Mouse (Mus musculus): Measurements from ENCODE around the gene C2cd4c.
A peak's percentile ranks its signal among the peaks of the same experiment; 100 is the strongest.

The C2cd4c gene

GRCm38 (mm10) chr10:79613578-79614304 is at the start of gene C2cd4c:
Gene C2cd4c, minus strand, starts transcription at chr10:79614025.
- peak; percentile 48 for DNase-seq (ENCODE audit: low read depth)

GRCm38 (mm10) chr10:79661861-79662260 is 48.0 kb upstream of the C2cd4c start:
- DNase-seq (ENCODE audit: low read depth): no peak

- DNase-seq (ENCODE audit: low read depth): peak; percentile 50
Measured at GRCm38 (mm10) chr10:79660298-79660697, 46.5 kb upstream of the C2cd4c start.

- peak; percentile 43 for DNase-seq (ENCODE audit: low read depth)
Measured at GRCm38 (mm10) chr10:79658829-79659228, 45.0 kb upstream of the C2cd4c start.

GRCm38 (mm10) chr10:79654946-79655395 is 41.1 kb upstream of the C2cd4c start:
- no peak for DNase-seq (ENCODE audit: low read depth)

GRCm38 (mm10) chr10:79652789-79653188 is 39.0 kb upstream of the C2cd4c start:
- no peak for DNase-seq (ENCODE audit: low read depth)

- DNase-seq (ENCODE audit: low read depth): peak; percentile 86
Measured at GRCm38 (mm10) chr10:79649070-79649751, 35.4 kb upstream of the C2cd4c start.

GRCm38 (mm10) chr10:79645711-79646110 is 31.9 kb upstream of the C2cd4c start, which contains the start of gene Odf3l2:
Gene Odf3l2, minus strand, starts transcription at chr10:79645738.
- no peak for DNase-seq (ENCODE audit: low read depth)

- no peak for DNase-seq (ENCODE audit: low read depth)
Measured at GRCm38 (mm10) chr10:79638486-79639204, 24.8 kb upstream of the C2cd4c start.

GRCm38 (mm10) chr10:79637128-79638110 is 23.6 kb upstream of the C2cd4c start, which contains the start of gene Shc2:
Gene Shc2, minus strand, starts transcription at chr10:79637918.
- DNase-seq (ENCODE audit: low read depth): no peak

- no peak for DNase-seq (ENCODE audit: low read depth)
Measured at GRCm38 (mm10) chr10:79636287-79636686, 22.5 kb upstream of the C2cd4c start.

- no peak for DNase-seq (ENCODE audit: low read depth)
Measured at GRCm38 (mm10) chr10:79633006-79633777, 19.4 kb upstream of the C2cd4c start.

- no peak for DNase-seq (ENCODE audit: low read depth)
Measured at GRCm38 (mm10) chr10:79631432-79631831, 17.6 kb upstream of the C2cd4c start.

- DNase-seq (ENCODE audit: low read depth): no peak
Measured at GRCm38 (mm10) chr10:79628377-79628776, 14.6 kb upstream of the C2cd4c start.

GRCm38 (mm10) chr10:79626156-79626555 is 12.3 kb upstream of the C2cd4c start:
- DNase-seq (ENCODE audit: low read depth): no peak

GRCm38 (mm10) chr10:79625398-79625797 is 11.6 kb upstream of the C2cd4c start:
- DNase-seq (ENCODE audit: low read depth): no peak

GRCm38 (mm10) chr10:79623950-79624349 is 10.1 kb upstream of the C2cd4c start:
- DNase-seq (ENCODE audit: low read depth): no peak

- no peak for DNase-seq (ENCODE audit: low read depth)
Measured at GRCm38 (mm10) chr10:79616376-79616775, 2.6 kb upstream of the C2cd4c start.

- no peak for DNase-seq (ENCODE audit: low read depth)
Measured at GRCm38 (mm10) chr10:79615860-79616259, 2.0 kb upstream of the C2cd4c start.

- DNase-seq (ENCODE audit: low read depth): no peak
Measured at GRCm38 (mm10) chr10:79614305-79614643, 449 bp upstream of the C2cd4c start.

Measured in induced T-regulatory cell, adult 2 months (primary cell).